Mouse (Mus musculus) kidney, postnatal 36 days (tissue): ENCODE results near the gene Skiv2l.
A peak's percentile ranks its signal among the peaks of the same experiment; 100 is the strongest.

Experiments
- DNase-seq, 2 experiments: peaks; one replicate each; pipeline ENCODE4 v3.0.0; 2021 to 2022; ENCODE audit warnings: mixed read lengths in 2 of 2

Skiv2l gene

GRCm38 (mm10) chr17:34849722-34850516 is at the start of gene Skiv2l, which contains the start of gene Nelfe:
Gene Skiv2l, minus strand, starts transcription at chr17:34850210.
Gene Nelfe, plus strand, starts transcription at chr17:34850391.
- peak; percentile 98 to 99 for DNase-seq

GRCm38 (mm10) chr17:34899053-34899889 is 49.3 kb upstream of the Skiv2l start:
- DNase-seq, result peak; percentile 39 to 69

- DNase-seq, result peak in 1 of 2 experiments; percentile 59
Measured at GRCm38 (mm10) chr17:34898706-34899052, 48.7 kb upstream of the Skiv2l start.

DNA sequence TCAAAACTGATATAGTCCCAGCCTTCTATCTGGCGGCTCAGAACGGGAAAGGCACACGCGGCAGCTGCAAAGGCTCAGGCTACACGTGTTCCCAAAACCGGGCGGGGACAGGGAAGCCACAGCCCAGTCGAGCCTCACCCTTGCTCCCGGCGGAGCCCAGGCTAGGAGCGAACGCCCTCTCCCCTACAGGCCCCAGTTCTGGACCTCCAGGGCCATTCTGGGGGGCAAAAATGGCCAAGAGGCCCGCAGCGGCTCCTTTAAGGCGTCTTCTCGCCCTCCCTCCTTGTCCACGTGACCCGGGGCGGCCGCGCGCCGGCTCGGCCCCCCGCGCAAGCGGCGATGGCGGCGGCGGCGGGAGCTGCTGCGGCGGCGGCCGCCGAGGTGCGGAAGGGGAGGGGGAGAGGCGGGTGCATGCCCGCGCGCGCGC is 48.2 kb upstream of the Skiv2l start, which contains the start of the genes C2 and Ehmt2:
Gene C2, minus strand, starts transcription at position 106 of the 427 bp plus-strand sequence.
Gene Ehmt2, plus strand, starts transcription at position 310 of the 427 bp plus-strand sequence.
- DNase-seq, result peak; percentile 66 to 89

GRCm38 (mm10) chr17:34897373-34898159 is 47.6 kb upstream of the Skiv2l start:
- DNase-seq, result peak; percentile 35 to 43

- DNase-seq, result no peak
Measured at GRCm38 (mm10) chr17:34896366-34896765, 46.4 kb upstream of the Skiv2l start.

DNA sequence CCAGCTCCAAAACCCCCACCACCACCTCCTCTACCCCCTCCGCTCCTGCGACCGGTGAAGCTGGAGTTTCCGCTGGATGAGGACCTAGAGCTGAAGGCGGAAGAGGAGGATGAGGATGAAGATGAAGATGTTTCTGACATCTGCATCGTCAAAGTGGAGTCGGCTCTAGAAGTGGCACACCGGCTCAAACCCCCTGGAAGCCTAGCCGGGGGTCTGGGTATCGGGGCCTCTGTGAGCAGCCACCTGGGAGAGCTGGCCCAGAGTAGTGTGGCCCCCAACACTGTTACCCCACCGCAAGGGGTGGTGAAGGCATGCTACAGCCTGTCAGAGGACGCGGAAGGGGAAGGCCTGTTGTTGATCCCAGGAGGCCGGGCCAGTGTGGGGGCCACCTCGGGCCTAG is 45.7 kb upstream of the Skiv2l start:
- DNase-seq, result no peak

DNA sequence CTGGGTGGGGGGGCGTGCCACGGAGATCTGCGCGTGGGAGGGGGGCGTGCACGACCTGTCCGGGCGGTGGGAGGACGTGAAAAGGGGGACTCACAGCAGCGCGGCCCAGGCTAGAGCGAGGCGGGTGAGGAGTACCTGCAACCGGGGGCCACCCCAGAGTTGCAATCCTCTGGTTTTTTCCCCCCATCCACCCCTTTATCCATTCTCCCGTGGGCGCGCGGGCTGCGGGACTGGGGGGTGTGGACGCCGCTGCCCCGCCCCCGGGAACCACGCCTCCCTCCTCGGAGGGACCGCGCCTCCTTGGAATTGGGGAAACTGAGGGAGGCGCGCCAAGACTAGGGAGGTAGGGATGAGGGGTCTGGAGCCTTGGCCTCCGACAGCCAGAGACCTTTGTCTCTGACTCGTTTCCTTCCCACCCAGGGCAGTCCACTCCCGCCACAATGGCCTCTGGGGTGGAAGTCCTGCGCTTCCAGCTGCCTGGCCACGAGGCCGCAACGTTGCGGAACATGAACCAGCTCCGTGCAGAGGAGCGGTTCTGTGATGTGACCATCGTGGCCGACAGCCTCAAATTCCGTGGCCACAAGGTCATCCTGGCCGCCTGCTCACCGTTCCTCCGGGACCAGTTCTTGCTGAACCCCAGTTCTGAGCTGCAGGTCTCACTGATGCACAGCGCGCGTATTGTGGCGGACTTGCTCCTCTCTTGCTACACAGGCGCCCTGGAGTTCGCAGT is 45.0 kb upstream of the Skiv2l start:
- peak; percentile 25 to 77 for DNase-seq

GRCm38 (mm10) chr17:34894074-34894597 is 44.1 kb upstream of the Skiv2l start:
- DNase-seq, result peak; percentile 94 to 97

- DNase-seq, result no peak
Measured at GRCm38 (mm10) chr17:34893072-34893824, 43.2 kb upstream of the Skiv2l start.

DNA sequence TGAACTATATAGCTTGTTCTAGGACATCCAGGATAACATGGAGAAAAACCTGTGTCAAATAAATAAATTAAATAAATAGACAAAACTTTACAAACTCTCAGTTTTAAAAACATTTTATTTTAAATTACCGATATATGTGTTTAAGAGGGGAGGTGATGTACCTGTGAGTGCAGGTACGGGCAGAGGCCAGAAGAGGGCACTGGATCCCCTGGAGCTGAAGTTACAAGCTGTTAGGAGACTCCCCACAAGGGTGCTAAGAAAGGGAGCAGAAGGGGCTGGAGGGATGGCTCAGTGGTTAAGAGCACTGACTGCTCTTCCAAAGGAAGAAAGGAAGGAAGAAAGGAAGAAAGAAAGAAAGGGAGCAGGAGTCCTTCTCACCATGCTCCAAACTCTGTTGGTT is 41.4 kb upstream of the Skiv2l start:
- DNase-seq, result peak in 1 of 2 experiments; percentile 40

GRCm38 (mm10) chr17:34890074-34890743 is 40.2 kb upstream of the Skiv2l start:
- DNase-seq, result no peak

GRCm38 (mm10) chr17:34887942-34888341 is 37.9 kb upstream of the Skiv2l start:
- DNase-seq, result no peak

GRCm38 (mm10) chr17:34885615-34886014 is 35.6 kb upstream of the Skiv2l start:
- DNase-seq, result no peak

DNA sequence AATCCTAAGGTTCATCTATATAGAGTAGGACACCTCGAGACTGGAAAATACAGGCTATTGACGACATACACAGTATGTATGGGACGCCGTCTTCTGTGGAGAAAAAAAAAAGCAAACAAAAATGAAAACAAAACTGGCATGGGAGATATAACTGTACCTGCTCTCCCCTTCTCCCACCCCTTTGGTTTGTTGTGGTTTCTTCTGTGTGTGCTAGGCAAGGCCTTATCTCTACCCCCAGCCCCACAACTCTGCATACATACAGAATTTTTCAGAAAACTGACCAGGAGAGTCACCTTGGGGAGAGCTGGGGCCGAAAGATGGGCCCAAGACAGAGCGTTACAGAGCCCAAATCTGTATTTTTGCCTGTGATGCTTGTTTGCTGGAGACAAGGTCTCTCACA is 34.7 kb upstream of the Skiv2l start:
- no peak for DNase-seq

DNA sequence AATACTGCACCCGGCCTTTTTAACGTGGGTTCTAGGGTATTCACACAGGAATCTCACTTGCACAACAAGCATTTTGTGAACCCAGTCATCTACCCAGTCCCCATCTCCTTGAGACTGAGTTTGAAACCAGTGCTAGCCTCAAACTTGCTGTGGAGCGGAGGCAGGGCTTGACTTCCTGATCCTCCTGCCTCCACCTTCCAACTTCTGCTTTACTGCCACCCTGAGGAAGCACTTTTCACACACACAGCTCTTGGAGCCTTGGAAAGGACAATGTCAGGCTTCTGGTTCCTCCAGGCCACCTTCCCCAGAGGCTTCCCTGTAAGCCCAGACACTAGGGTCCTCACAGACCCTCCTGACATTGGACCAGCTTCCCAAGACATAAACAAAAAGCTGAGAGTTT is 33.3 kb upstream of the Skiv2l start:
- peak in 1 of 2 experiments; percentile 31 for DNase-seq

- peak; percentile 58 to 66 for DNase-seq
Measured at GRCm38 (mm10) chr17:34881683-34882310, 31.8 kb upstream of the Skiv2l start, which contains the start of gene Gm20547. Gene Gm20547, minus strand, starts transcription at chr17:34882042.

DNA sequence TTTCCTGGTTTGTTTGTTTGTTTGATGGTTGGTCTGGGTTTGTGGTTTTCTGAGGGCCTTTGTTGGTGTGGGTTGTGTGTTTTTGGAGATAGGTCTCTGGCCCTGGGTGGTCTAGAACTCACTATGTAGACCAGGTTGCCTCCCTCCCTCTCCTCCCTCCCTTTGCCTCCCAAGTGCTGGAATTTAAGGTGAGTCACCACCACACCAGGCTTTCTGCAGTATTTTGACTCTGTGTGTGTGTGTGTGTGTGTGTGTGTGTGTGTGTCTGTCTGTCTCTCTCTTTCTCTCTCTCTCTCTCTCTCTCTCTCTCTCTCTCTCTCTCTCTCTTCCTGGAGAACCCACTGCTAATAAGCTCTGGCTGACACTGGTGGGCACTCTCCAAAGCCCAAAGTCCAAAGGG is 31.2 kb upstream of the Skiv2l start:
- DNase-seq, result peak in 1 of 2 experiments; percentile 5

GRCm38 (mm10) chr17:34879336-34879879 is 29.4 kb upstream of the Skiv2l start, which contains the start of gene Zbtb12:
Gene Zbtb12, plus strand, starts transcription at chr17:34879483.
- no peak for DNase-seq
